Mouse (Mus musculus) heart, postnatal 0 days (tissue): Measurements from ENCODE around the gene Trpv3. TPM values are rescaled to one million over a fixed set of nuclear protein-coding genes. Genes with fewer than 3 reads are reported as not detected.

ENCODE experiments used
- ATAC-seq: fragments of 200-750 bp; cut with Nextera tagmentation; 2 replicates; pipeline ENCODE4 v1.8.0; 2017; ENCODE audit warnings: low read depth, moderate number of reproducible peaks, moderate library complexity; ENCODE audit not compliant: insufficient read depth
- DNase-seq: peaks from one replicate; pipeline ENCODE4 v3.0.0-alpha.2; 2016; ENCODE audit warnings: low spot score
- H3K27ac ChIP-seq: fragments of 300-500 bp; sonication (generic); 2 replicates; pipeline ENCODE4 v1.5.1; 2014; ENCODE audit warnings: low read depth, mild to moderate bottlenecking
- H3K27me3 ChIP-seq: fragments of 300-500 bp; sonication (generic); 2 replicates; pipeline ENCODE4 v1.6.1; 2014; ENCODE audit warnings: low read length, mixed read lengths; ENCODE audit not compliant: control insufficient read depth, insufficient read depth
- H3K36me3 ChIP-seq: fragments of 300-500 bp; sonication (generic); replicated peaks from 2 replicates; pipeline ENCODE4 v1.6.1; 2014; ENCODE audit warnings: low read length, mixed read lengths; ENCODE audit not compliant: control insufficient read depth, insufficient read depth
- H3K4me1 ChIP-seq: fragments of 300-500 bp; sonication (generic); 2 replicates; pipeline ENCODE4 v1.6.1; 2014; ENCODE audit warnings: antibody characterized with exemption; ENCODE audit not compliant: control insufficient read depth, insufficient read depth
- H3K4me2 ChIP-seq: fragments of 300-500 bp; sonication (generic); 2 replicates; pipeline ENCODE4 v1.6.1; 2014; ENCODE audit warnings: low read depth, mild to moderate bottlenecking, low read length, moderate library complexity
- H3K4me3 ChIP-seq: fragments of 300-500 bp; sonication (generic); 2 replicates; pipeline ENCODE4 v1.5.1; 2014; ENCODE audit warnings: low read depth, low read length
- H3K9ac ChIP-seq: fragments of 300-500 bp; sonication (generic); replicated peaks from 2 replicates; pipeline ENCODE4 v1.6.1; 2014; ENCODE audit warnings: low read depth, low read length, mixed read lengths
- H3K9me3 ChIP-seq: fragments of 300-500 bp; sonication (generic); replicated peaks from 2 replicates; pipeline ENCODE4 v1.6.1; 2016; ENCODE audit warnings: low read length; ENCODE audit not compliant: control insufficient read depth
- CTCF ChIP-seq: IDR thresholded peaks from 2 replicates; pipeline ENCODE4 v1.5.1; 2016; ENCODE audit warnings: antibody characterized with exemption, control low read depth, low read depth
- EP300 ChIP-seq: IDR thresholded peaks from 2 replicates; pipeline ENCODE4 v1.6.1; 2016; ENCODE audit warnings: antibody characterized with exemption, low read depth
- WGBS: fragments of 180-500 bp; shearing (Covaris S2); extraction: QIAGEN DNeasy Blood & Tissue Kit; methylation state at CpG from one replicate; pipeline ENCODE4 v1.1.7; 2014; 5-methylcytosine and 5-hydroxymethylcytosine counted together
- polyA plus RNA-seq: library from polyadenylated mRNA; unstranded; fragments of >200 nt; fragmentation: Nextera tagmentation; extraction: Ambion mirVana; gene quantifications from 2 replicates; pipeline ENCODE4 v1.2.1, GENCODE M21; 2015
- total RNA-seq: library from RNA; depleted of rRNA; stranded (reverse); fragments of >200 nt; gene quantifications from 2 replicates; pipeline ENCODE4 v1.2.3, GENCODE M21; 2014; ENCODE audit warnings: low replicate concordance; rRNA removed

The Trpv3 gene
- 0.04 TPM in 1 of 2 replicates, not detected in the other for total RNA-seq
- polyA plus RNA-seq = 0.07 and 0.08 TPM in 2 replicates

DNA sequence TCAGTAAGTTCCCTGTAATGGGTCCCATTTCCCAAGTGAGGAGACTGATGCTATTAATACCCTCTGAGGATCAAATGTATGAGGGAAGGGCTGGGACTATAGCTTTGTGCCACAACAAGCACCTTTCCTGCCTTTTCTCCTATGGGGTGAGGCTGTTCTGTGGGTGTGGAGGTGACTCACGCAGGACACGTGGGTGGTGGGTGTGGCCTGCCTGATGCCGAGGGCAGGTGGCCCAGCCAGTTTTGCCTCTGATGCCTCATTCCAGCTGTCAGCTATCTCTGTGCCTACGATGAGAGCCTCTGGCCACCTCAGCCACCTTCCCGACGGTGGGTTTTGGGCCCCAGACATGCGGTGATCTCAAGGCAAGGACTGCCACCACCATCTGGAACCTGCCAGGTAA is at the start of gene Trpv3:
TSS of gene Trpv3 (plus strand) at position 122 of the 400 bp plus-strand sequence.
- DNase-seq = no peak
- H3K27ac ChIP-seq = no peak within 1 kb of the TSS
- H3K4me2 ChIP-seq = no peak within 1 kb of the TSS
- WGBS = 68% methylated on average over 7 of the region's 7 CpGs
- H3K4me3 ChIP-seq = no peak within 1 kb of the TSS
- no peaks in the 10 kb centered on the region for H3K4me1 ChIP-seq
- H3K9me3 ChIP-seq = no peaks in the 10 kb centered on the region
- ATAC-seq = no peak
- H3K9ac ChIP-seq = no peak within 1 kb of the TSS
- TF ChIP-seq EP300 (no peak), CTCF (no peak)
- H3K27me3 ChIP-seq = 0 out of 2 replicates have a peak, but pooled peaks cover 3% of the 10 kb centered on the region
- H3K36me3 ChIP-seq = no peaks in the 10 kb centered on the region

DNA sequence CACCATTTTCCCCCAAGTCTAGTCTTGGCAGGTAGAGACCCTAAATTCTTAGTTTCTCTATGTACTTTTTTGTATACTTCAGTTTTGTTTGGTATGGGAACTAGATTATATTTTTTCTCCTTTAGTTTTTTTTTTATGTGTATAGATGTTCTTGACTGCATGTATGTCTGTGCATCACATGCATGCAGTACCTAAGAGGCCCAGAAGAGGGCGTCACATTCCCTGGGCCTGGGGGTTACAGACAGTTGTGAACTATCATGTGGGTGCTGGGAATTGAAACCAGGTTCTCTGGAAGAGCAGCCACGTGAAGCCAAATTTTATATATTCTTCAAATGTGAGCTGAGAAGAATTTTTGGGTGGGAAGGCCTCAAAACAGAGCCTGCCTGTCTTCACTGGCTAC is 47.5 kb upstream of the Trpv3 start:
- 57% methylated on average over 2 of the region's 2 CpGs for WGBS
- H3K36me3 ChIP-seq = no peaks in the 10 kb centered on the region

DNA sequence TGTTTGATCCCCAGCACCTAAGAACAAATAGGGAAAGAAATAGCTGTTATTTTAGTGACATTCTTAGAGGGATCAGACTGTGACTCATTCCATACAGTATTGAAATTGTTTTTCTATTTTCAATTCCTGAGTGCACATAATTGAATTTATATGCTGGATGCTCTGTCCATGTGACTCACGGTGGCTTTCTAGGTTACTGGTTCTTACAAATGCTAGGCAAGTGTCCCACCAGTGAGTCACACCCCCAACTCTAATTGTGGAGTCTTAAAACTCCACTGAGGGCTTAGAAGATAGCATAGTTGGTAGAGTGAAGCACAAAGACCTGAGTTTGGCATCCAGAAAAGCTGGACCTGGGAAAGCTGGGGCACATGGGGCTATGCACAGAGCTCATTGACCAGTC is 46.5 kb upstream of the Trpv3 start:
- Histone ChIP-seq H3K4me3 (no peak overlapping the region), H3K27ac (no peak overlapping the region), H3K27me3 (no peaks in the 10 kb centered on the region), H3K4me1 (no peaks in the 10 kb centered on the region), H3K4me2 (no peak overlapping the region), H3K9ac (no peak overlapping the region), H3K36me3 (no peaks in the 10 kb centered on the region), H3K9me3 (no peaks in the 10 kb centered on the region)
- DNase-seq (no peak), ATAC-seq (no peak)
- 76% methylated on average over 1 of the region's 1 CpGs for WGBS
- TF ChIP-seq EP300 = no peak

More for the DNA sequence above, 47.5 kb upstream of the Trpv3 start:
- TF ChIP-seq EP300 (no peak), CTCF (peak; percentile 7; the same call in 1 of the 2 replicates)
- Histone ChIP-seq H3K27ac (no peak overlapping the region), H3K27me3 (no peaks in the 10 kb centered on the region), H3K9ac (no peak overlapping the region), H3K4me3 (no peak overlapping the region), H3K4me1 (no peaks in the 10 kb centered on the region), H3K4me2 (no peak overlapping the region), H3K9me3 (no peaks in the 10 kb centered on the region)
- ATAC-seq = no peak
- DNase-seq = no peak

DNA sequence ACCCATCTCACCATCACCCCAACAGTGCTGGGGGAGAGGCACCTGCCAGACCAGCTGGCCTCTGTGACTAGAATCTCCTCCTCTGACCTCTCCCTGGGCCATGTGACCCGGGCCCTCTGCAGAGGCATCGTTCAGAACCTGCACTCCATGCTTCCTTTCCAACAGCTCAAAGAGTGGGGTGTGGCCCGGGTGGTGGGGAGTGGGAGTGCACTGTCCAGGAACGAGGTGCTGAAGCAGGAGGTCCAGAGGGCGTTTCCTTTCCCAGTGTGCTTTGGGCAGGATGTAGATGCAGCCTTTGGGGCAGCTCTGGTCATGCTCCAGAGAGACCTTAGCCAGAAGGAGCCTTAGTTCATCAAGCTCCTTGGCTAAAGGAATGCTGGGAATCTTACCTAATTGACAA is 44.3 kb upstream of the Trpv3 start:
- Histone ChIP-seq H3K36me3 (no peaks in the 10 kb centered on the region), H3K4me2 (no peak overlapping the region), H3K4me3 (no peak overlapping the region), H3K9ac (no peak overlapping the region), H3K9me3 (no peaks in the 10 kb centered on the region), H3K27me3 (no peaks in the 10 kb centered on the region), H3K27ac (no peak overlapping the region), H3K4me1 (no peaks in the 10 kb centered on the region)
- ATAC-seq (no peak), DNase-seq (no peak)
- WGBS = 26% methylated on average over 5 of the region's 5 CpGs
- TF ChIP-seq CTCF (no peak), EP300 (no peak)

DNA sequence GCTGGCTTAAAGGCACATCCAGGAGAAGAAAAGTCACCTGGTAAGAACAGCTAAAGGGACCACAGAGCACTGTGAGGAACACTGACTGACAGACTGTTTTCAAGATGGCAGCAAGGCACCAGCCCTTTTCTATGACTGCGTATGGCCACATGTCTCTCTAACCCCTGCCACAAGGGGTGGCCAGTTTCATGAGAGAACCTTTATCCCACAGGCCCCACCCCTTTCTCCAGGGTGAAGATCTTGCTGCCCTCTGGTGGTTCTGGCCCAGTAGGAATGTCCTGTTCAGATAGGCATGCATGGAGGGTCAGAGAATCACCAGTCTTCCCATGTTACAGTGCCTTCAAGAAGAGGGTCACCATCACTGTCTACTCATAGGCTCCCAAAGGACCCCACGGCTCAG is 43.2 kb upstream of the Trpv3 start:
- DNase-seq (no peak), ATAC-seq (peak; percentile 47; the same call in 1 of the 2 replicates)
- 72% methylated on average over 2 of the region's 2 CpGs for WGBS

DNA sequence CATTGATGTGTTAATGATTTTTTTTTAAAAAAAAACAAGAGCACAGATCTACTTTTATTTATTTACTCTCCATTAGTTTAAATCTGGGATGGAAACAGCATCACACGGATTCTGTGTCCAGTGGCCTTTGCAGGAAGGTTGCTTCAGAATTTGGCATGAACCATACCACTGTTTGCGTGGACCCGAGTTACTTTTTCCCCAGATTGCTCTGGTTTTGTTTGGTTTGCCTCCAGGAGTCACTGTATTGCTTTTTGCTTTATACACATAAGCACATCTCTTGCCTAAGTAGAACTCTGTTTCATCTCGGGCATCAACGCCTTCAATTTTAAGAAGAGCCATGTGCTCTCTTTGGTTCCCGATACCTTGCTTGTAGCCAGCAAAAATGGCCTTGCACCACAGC is 41.3 kb upstream of the Trpv3 start:
- Histone ChIP-seq H3K27ac (no peak overlapping the region), H3K9me3 (no peaks in the 10 kb centered on the region), H3K4me1 (no peaks in the 10 kb centered on the region), H3K27me3 (no peaks in the 10 kb centered on the region), H3K4me3 (no peak overlapping the region), H3K9ac (no peak overlapping the region), H3K36me3 (no peaks in the 10 kb centered on the region), H3K4me2 (no peak overlapping the region)
- no peak for ATAC-seq
- DNase-seq = no peak
- no peak for TF ChIP-seq CTCF
- no peak for TF ChIP-seq EP300
- WGBS = 80% methylated on average over 6 of the region's 6 CpGs

More for the DNA sequence above, 43.2 kb upstream of the Trpv3 start:
- Histone ChIP-seq H3K9ac (no peak overlapping the region), H3K4me2 (no peak overlapping the region), H3K27ac (no peak overlapping the region), H3K27me3 (no peaks in the 10 kb centered on the region), H3K36me3 (no peaks in the 10 kb centered on the region), H3K9me3 (no peaks in the 10 kb centered on the region), H3K4me1 (no peaks in the 10 kb centered on the region), H3K4me3 (no peak overlapping the region)
- TF ChIP-seq CTCF (peak; percentile 49), EP300 (no peak)
